Mouse (Mus musculus) thymus, postnatal 0 days (tissue): ENCODE results near the gene Ptpru. TPM values are rescaled to one million over a fixed set of nuclear protein-coding genes. Genes with fewer than 3 reads are reported as not detected.

Experiments used
- polyA plus RNA-seq: library from polyadenylated mRNA; unstranded; fragments of >200 nt; fragmentation: Nextera tagmentation; extraction: Ambion mirVana; gene quantifications from 2 replicates; pipeline ENCODE4 v1.2.1, GENCODE M21; 2015

The Ptpru gene
- polyA plus RNA-seq, 1 experiment from 2014 or later, result 0.74 TPM

Other genes with a start within 250 kb of the Ptpru start
- 36.9 and 40.5 TPM in 2 replicates for gene Mecr, start 5.2 kb upstream of the Ptpru start, polyA plus RNA-seq
- 119 and 123 TPM in 2 replicates for gene Srsf4, start 35.3 kb upstream of the Ptpru start, polyA plus RNA-seq
- 0.30 and 0.35 TPM in 2 replicates for gene Tmem200b, start 83.5 kb upstream of the Ptpru start, polyA plus RNA-seq
- 0.05 and 0.08 TPM in 2 replicates for gene Gm10300, start 236.4 kb upstream of the Ptpru start, polyA plus RNA-seq
- 47.5 and 52.0 TPM in 2 replicates for gene Epb41, start 237.0 kb upstream of the Ptpru start, polyA plus RNA-seq